Mouse (Mus musculus): ENCODE results near the gene B4galt3. TPM values are rescaled to one million over a fixed set of nuclear protein-coding genes. Genes with fewer than 3 reads are reported as not detected.
"Not testable (repeated sequence)": the region's sequence is repeated elsewhere in the genome, so short reads cannot be mapped to it uniquely, and the experiment has no call there.

B4galt3 gene
- total and polyA plus RNA-seq, 2 experiments from 2014 or later, result 28.9 to 34.3 TPM

GRCm38 (mm10) chr1:171240911-171241310 lies 29.2 kb upstream of the B4galt3 start:
- Histone ChIP-seq H3K4me2 (ENCODE audit: low read depth, low read length) (no peak overlapping the region), H3K27me3 (ENCODE audit: control insufficient read depth, insufficient read depth, low read length) (no peaks in the 10 kb centered on the region), H3K4me3 (ENCODE audit: low read depth, low read length) (no peak overlapping the region), H3K36me3 (replicated peaks; ENCODE audit: control insufficient read depth, insufficient read depth, low read length) (peaks cover 81% of the 10 kb centered on the region), H3K9ac (replicated peaks; ENCODE audit: low read depth, low read length) (no peak overlapping the region), H3K9me3 (replicated peaks; ENCODE audit: control insufficient read depth, low read length) (no peaks in the 10 kb centered on the region), H3K4me1 (ENCODE audit: control insufficient read depth, insufficient read depth) (peaks cover 5% of the 10 kb centered on the region; the same call in 1 of the 2 replicates), H3K27ac (ENCODE audit: low read depth) (no peak overlapping the region)
- no peak for DNase-seq (ENCODE audit: low spot score)
- 89% methylated on average over 10 of the region's 10 CpGs for WGBS
- no peak for ATAC-seq (ENCODE audit: insufficient read depth, low read depth)
- TF ChIP-seq EP300 (IDR thresholded peaks at IDR 0.05; ENCODE audit: low read depth), result no peak
- TF ChIP-seq CTCF (IDR thresholded peaks at IDR 0.05; ENCODE audit: low read depth), result no peak

GRCm38 (mm10) chr1:171241952-171242351 lies 28.2 kb upstream of the B4galt3 start:
- not testable (repeated sequence) for H3K27me3 ChIP-seq (ENCODE audit: control insufficient read depth, insufficient read depth, low read length); H3K4me2 ChIP-seq (ENCODE audit: low read depth, low read length); H3K4me3 ChIP-seq (ENCODE audit: low read depth, low read length); ATAC-seq (ENCODE audit: insufficient read depth, low read depth); H3K9ac ChIP-seq (replicated peaks; ENCODE audit: low read depth, low read length); DNase-seq (ENCODE audit: low spot score); H3K4me1 ChIP-seq (ENCODE audit: control insufficient read depth, insufficient read depth); H3K27ac ChIP-seq (ENCODE audit: low read depth); H3K9me3 ChIP-seq (replicated peaks; ENCODE audit: control insufficient read depth, low read length)
- peaks cover 70% of the 10 kb centered on the region for H3K36me3 ChIP-seq (replicated peaks; ENCODE audit: control insufficient read depth, insufficient read depth, low read length)
- peak; percentile 23; the same call in 1 of the 2 replicates for TF ChIP-seq CTCF (IDR thresholded peaks at IDR 0.05; ENCODE audit: low read depth)
- WGBS, result 86% methylated on average over 12 of the region's 12 CpGs

GRCm38 (mm10) chr1:171245353-171245752 lies 24.8 kb upstream of the B4galt3 start:
- DNase-seq (ENCODE audit: low spot score) (no peak), ATAC-seq (ENCODE audit: insufficient read depth, low read depth) (no peak)
- H3K9ac ChIP-seq (replicated peaks; ENCODE audit: low read depth, low read length), result no peak overlapping the region
- H3K36me3 ChIP-seq (replicated peaks; ENCODE audit: control insufficient read depth, insufficient read depth, low read length), result peaks cover 38% of the 10 kb centered on the region
- no peaks in the 10 kb centered on the region for H3K9me3 ChIP-seq (replicated peaks; ENCODE audit: control insufficient read depth, low read length)
- 80% methylated on average over 8 of the region's 8 CpGs for WGBS
- H3K4me2 ChIP-seq (ENCODE audit: low read depth, low read length), result no peak overlapping the region
- H3K27me3 ChIP-seq (ENCODE audit: control insufficient read depth, insufficient read depth, low read length), result no peaks in the 10 kb centered on the region
- 0 out of 2 replicates have a peak overlapping the region, but pooled peaks have one; percentile 37 for H3K27ac ChIP-seq (ENCODE audit: low read depth)
- peaks cover 20% of the 10 kb centered on the region for H3K4me1 ChIP-seq (ENCODE audit: control insufficient read depth, insufficient read depth)
- TF ChIP-seq CTCF (IDR thresholded peaks at IDR 0.05; ENCODE audit: low read depth) (no peak), EP300 (IDR thresholded peaks at IDR 0.05; ENCODE audit: low read depth) (no peak)
- H3K4me3 ChIP-seq (ENCODE audit: low read depth, low read length), result 0 out of 2 replicates have a peak overlapping the region, but pooled peaks have one; percentile 65

GRCm38 (mm10) chr1:171246709-171247452 lies 23.2 kb upstream of the B4galt3 start:
- Histone ChIP-seq H3K4me1 (ENCODE audit: control insufficient read depth, insufficient read depth) (peaks cover 20% of the 10 kb centered on the region), H3K9ac (replicated peaks; ENCODE audit: low read depth, low read length) (peak overlapping the region; percentile 79), H3K27ac (ENCODE audit: low read depth) (peak overlapping the region; percentile 93), H3K4me3 (ENCODE audit: low read depth, low read length) (peak overlapping the region; percentile 65), H3K9me3 (replicated peaks; ENCODE audit: control insufficient read depth, low read length) (no peaks in the 10 kb centered on the region), H3K36me3 (replicated peaks; ENCODE audit: control insufficient read depth, insufficient read depth, low read length) (peaks cover 25% of the 10 kb centered on the region), H3K27me3 (ENCODE audit: control insufficient read depth, insufficient read depth, low read length) (no peaks in the 10 kb centered on the region), H3K4me2 (ENCODE audit: low read depth, low read length) (peak overlapping the region; percentile 77)
- ATAC-seq (ENCODE audit: insufficient read depth, low read depth) (peak; percentile 91), DNase-seq (ENCODE audit: low spot score) (peak; percentile 99)
- WGBS, result under 1% methylated on average over 40 of the region's 41 CpGs
- TF ChIP-seq CTCF (IDR thresholded peaks at IDR 0.05; ENCODE audit: low read depth) (peak; percentile 87), EP300 (IDR thresholded peaks at IDR 0.05; ENCODE audit: low read depth) (peak; percentile 84)

GRCm38 (mm10) chr1:171247453-171247841 lies 22.7 kb upstream of the B4galt3 start:
- Histone ChIP-seq H3K4me2 (ENCODE audit: low read depth, low read length) (peak overlapping the region; percentile 77), H3K4me1 (ENCODE audit: control insufficient read depth, insufficient read depth) (peaks cover 20% of the 10 kb centered on the region), H3K36me3 (replicated peaks; ENCODE audit: control insufficient read depth, insufficient read depth, low read length) (peaks cover 19% of the 10 kb centered on the region), H3K27ac (ENCODE audit: low read depth) (peak overlapping the region; percentile 93), H3K4me3 (ENCODE audit: low read depth, low read length) (peak overlapping the region; percentile 65), H3K27me3 (ENCODE audit: control insufficient read depth, insufficient read depth, low read length) (no peaks in the 10 kb centered on the region), H3K9ac (replicated peaks; ENCODE audit: low read depth, low read length) (peak overlapping the region; percentile 64), H3K9me3 (replicated peaks; ENCODE audit: control insufficient read depth, low read length) (no peaks in the 10 kb centered on the region)
- TF ChIP-seq CTCF (IDR thresholded peaks at IDR 0.05; ENCODE audit: low read depth) (no peak), EP300 (IDR thresholded peaks at IDR 0.05; ENCODE audit: low read depth) (no peak)
- ATAC-seq (ENCODE audit: insufficient read depth, low read depth) (no peak), DNase-seq (ENCODE audit: low spot score) (peak; percentile 32)
- WGBS, result 7% methylated on average over 13 of the region's 13 CpGs
